Mouse (Mus musculus) heart, adult 8-10 months (tissue): ENCODE data around the gene Abraxas1. TPM values are rescaled to one million over a fixed set of nuclear protein-coding genes. Genes with fewer than 3 reads are reported as not detected.

Experiments
- DNase-seq: peaks from one replicate; pipeline ENCODE4 v3.0.0; 2022; ENCODE audit warnings: low spot score
- total RNA-seq, 4 experiments: library from RNA; stranded (reverse); gene quantifications; 2 replicates each; pipeline ENCODE4 v1.2.4; 2022

The Abraxas1 gene
- total RNA-seq = 10 to 100 TPM in 2 of 4 experiments, 1 to 10 TPM in 2; 9.3 to 12.5 (median 10.1) TPM

GRCm38 (mm10) chr5:100820483-100821184, at the start of gene Abraxas1:
Gene Abraxas1, minus strand, starts transcription at chr5:100820965.
- DNase-seq = peak; percentile 88

GRCm38 (mm10) chr5:100869197-100869895, 48.6 kb upstream of the Abraxas1 start:
- no peak for DNase-seq

GRCm38 (mm10) chr5:100866183-100866582, 45.4 kb upstream of the Abraxas1 start:
- DNase-seq = no peak

- peak; percentile 50 for DNase-seq
These were observed 43.7 kb upstream of the Abraxas1 start for GRCm38 (mm10) chr5:100864438-100864837.

GRCm38 (mm10) chr5:100863091-100863490, 42.3 kb upstream of the Abraxas1 start:
- no peak for DNase-seq

GRCm38 (mm10) chr5:100861811-100862210, 41.0 kb upstream of the Abraxas1 start:
- DNase-seq = no peak

GRCm38 (mm10) chr5:100861140-100861539, 40.4 kb upstream of the Abraxas1 start:
- no peak for DNase-seq

GRCm38 (mm10) chr5:100860417-100861053, 39.8 kb upstream of the Abraxas1 start:
- DNase-seq = peak; percentile 82

GRCm38 (mm10) chr5:100856552-100856951, 35.8 kb upstream of the Abraxas1 start:
- no peak for DNase-seq

GRCm38 (mm10) chr5:100853963-100854362, 33.2 kb upstream of the Abraxas1 start:
- no peak for DNase-seq

- no peak for DNase-seq
These were observed 26.4 kb upstream of the Abraxas1 start for GRCm38 (mm10) chr5:100847143-100847542.

- no peak for DNase-seq
These were observed 25.8 kb upstream of the Abraxas1 start for GRCm38 (mm10) chr5:100846599-100846920.

GRCm38 (mm10) chr5:100845848-100846598, 25.3 kb upstream of the Abraxas1 start:
- peak; percentile 72 for DNase-seq

- DNase-seq = peak; percentile 40
These were observed 24.7 kb upstream of the Abraxas1 start, which contains the start of gene Gpat3 for GRCm38 (mm10) chr5:100845485-100845847. Gene Gpat3, plus strand, starts transcription at chr5:100845713.

- no peak for DNase-seq
These were observed 23.7 kb upstream of the Abraxas1 start for GRCm38 (mm10) chr5:100844485-100844884.

- peak; percentile 72 for DNase-seq
These were observed 17.1 kb upstream of the Abraxas1 start for GRCm38 (mm10) chr5:100837907-100838306.

GRCm38 (mm10) chr5:100835862-100836538, 15.2 kb upstream of the Abraxas1 start:
- no peak for DNase-seq

- no peak for DNase-seq
These were observed 13.1 kb upstream of the Abraxas1 start for GRCm38 (mm10) chr5:100833841-100834240.

GRCm38 (mm10) chr5:100832680-100833079, 11.9 kb upstream of the Abraxas1 start:
- no peak for DNase-seq

- DNase-seq = no peak
These were observed 7.9 kb upstream of the Abraxas1 start for GRCm38 (mm10) chr5:100828701-100829100.

- no peak for DNase-seq
These were observed 5.8 kb upstream of the Abraxas1 start for GRCm38 (mm10) chr5:100826531-100826930.
